Mouse (Mus musculus) hindbrain, postnatal 0 days (tissue): ENCODE measurements around the gene Rap1gds1. TPM values are rescaled to one million over a fixed set of nuclear protein-coding genes. Genes with fewer than 3 reads are reported as not detected.

Experiments
- ATAC-seq: fragments of 200-750 bp; cut with Nextera tagmentation; 2 replicates; pipeline ENCODE4 v1.8.0; 2017; ENCODE audit warnings: mild to moderate bottlenecking, moderate TSS enrichment, moderate library complexity
- DNase-seq: peaks from one replicate; pipeline ENCODE4 v3.0.0-alpha.2; 2015; ENCODE audit warnings: low spot score
- H3K27ac ChIP-seq: fragments of 300-500 bp; sonication (generic); 2 replicates; pipeline ENCODE4 v1.5.1; 2014; ENCODE audit warnings: mild to moderate bottlenecking
- H3K27me3 ChIP-seq: fragments of 300-500 bp; sonication (generic); 2 replicates; pipeline ENCODE4 v1.6.1; 2014; ENCODE audit warnings: low read length, mixed read lengths; ENCODE audit not compliant: insufficient read depth
- H3K36me3 ChIP-seq: fragments of 300-500 bp; sonication (generic); 2 replicates; pipeline ENCODE4 v1.6.1; 2014; ENCODE audit warnings: low read length, mixed read lengths; ENCODE audit not compliant: insufficient read depth
- H3K4me1 ChIP-seq: fragments of 300-500 bp; sonication (generic); 2 replicates; pipeline ENCODE4 v1.6.1; 2014; ENCODE audit warnings: antibody characterized with exemption, low read length, mixed read lengths; ENCODE audit not compliant: insufficient read depth
- H3K4me2 ChIP-seq: fragments of 300-500 bp; sonication (generic); 2 replicates; pipeline ENCODE4 v1.6.1; 2014; ENCODE audit warnings: low read depth, mild to moderate bottlenecking, low read length, moderate library complexity, mixed read lengths
- H3K4me3 ChIP-seq: fragments of 300-500 bp; sonication (generic); 2 replicates; pipeline ENCODE4 v1.5.1; 2014; ENCODE audit warnings: low read length
- H3K9ac ChIP-seq: fragments of 300-500 bp; sonication (generic); replicated peaks from 2 replicates; pipeline ENCODE4 v1.6.1; 2014; ENCODE audit warnings: mild to moderate bottlenecking, low read length, moderate library complexity, mixed read lengths
- H3K9me3 ChIP-seq: fragments of 300-500 bp; sonication (generic); 2 replicates; pipeline ENCODE4 v1.6.1; 2016; ENCODE audit warnings: low read length, mixed read lengths
- CTCF ChIP-seq: IDR thresholded peaks from 2 replicates; pipeline ENCODE4 v1.5.1; 2016; ENCODE audit warnings: antibody characterized with exemption, control low read depth, low read depth
- WGBS: fragments of 180-500 bp; shearing (Covaris S2); extraction: QIAGEN DNeasy Blood & Tissue Kit; methylation state at CpG from one replicate; pipeline ENCODE4 v1.1.7; 2014; 5-methylcytosine and 5-hydroxymethylcytosine counted together
- polyA plus RNA-seq: library from polyadenylated mRNA; unstranded; fragments of >200 nt; fragmentation: Nextera tagmentation; extraction: Ambion mirVana; gene quantifications from 2 replicates; pipeline ENCODE4 v1.2.1, GENCODE M21; 2015
- total RNA-seq: library from RNA; depleted of rRNA; stranded (reverse); fragments of >200 nt; gene quantifications from 2 replicates; pipeline ENCODE4 v1.2.3, GENCODE M21; 2014

The Rap1gds1 gene
- total and polyA plus RNA-seq, 2 experiments from 2014 or later: 90.6 to 107 TPM

- no peak for ATAC-seq
- no peak for TF ChIP-seq CTCF
- DNase-seq: no peak
- Histone ChIP-seq H3K4me3 (no peak overlapping the region), H3K27me3 (no peaks in the 10 kb centered on the region), H3K9ac (no peak overlapping the region), H3K36me3 (no peaks in the 10 kb centered on the region), H3K9me3 (no peaks in the 10 kb centered on the region), H3K4me1 (no peaks in the 10 kb centered on the region), H3K27ac (no peak overlapping the region), H3K4me2 (no peak overlapping the region)
- WGBS: 86% methylated on average over 5 of the region's 5 CpGs
These were observed 49.9 kb downstream of the Rap1gds1 start for GRCm38 (mm10) chr3:139025077-139025476.

- H3K9me3 ChIP-seq: no peaks in the 10 kb centered on the region
- no peaks in the 10 kb centered on the region for H3K27me3 ChIP-seq
- ATAC-seq: peak; percentile 89
- WGBS: 27% methylated on average over 8 of the region's 8 CpGs
- H3K9ac ChIP-seq: no peak overlapping the region
- no peak for TF ChIP-seq CTCF
- H3K4me3 ChIP-seq: no peak overlapping the region
- peak overlapping the region; percentile 13; the same call in 1 of the 2 replicates for H3K4me2 ChIP-seq
- peak; percentile 77 for DNase-seq
- H3K36me3 ChIP-seq: no peaks in the 10 kb centered on the region
- no peak overlapping the region for H3K27ac ChIP-seq
- H3K4me1 ChIP-seq: no peaks in the 10 kb centered on the region
These were observed 51.4 kb downstream of the Rap1gds1 start for GRCm38 (mm10) chr3:139023585-139023984.

GRCm38 (mm10) chr3:139012352-139012751 lies 62.6 kb downstream of the Rap1gds1 start:
- H3K36me3 ChIP-seq: peaks cover 3% of the 10 kb centered on the region; the same call in 1 of the 2 replicates
- no peaks in the 10 kb centered on the region for H3K27me3 ChIP-seq
- DNase-seq: no peak
- ATAC-seq: no peak
- H3K27ac ChIP-seq: no peak overlapping the region
- H3K9ac ChIP-seq: no peak overlapping the region
- H3K4me1 ChIP-seq: no peaks in the 10 kb centered on the region
- no peak overlapping the region for H3K4me3 ChIP-seq
- H3K9me3 ChIP-seq: no peaks in the 10 kb centered on the region
- H3K4me2 ChIP-seq: no peak overlapping the region
- WGBS: 84% methylated on average over 9 of the region's 9 CpGs
- no peak for TF ChIP-seq CTCF

GRCm38 (mm10) chr3:139005669-139006068 lies 69.3 kb downstream of the Rap1gds1 start:
- H3K27ac ChIP-seq: no peak overlapping the region
- no peak overlapping the region for H3K4me2 ChIP-seq
- no peak overlapping the region for H3K9ac ChIP-seq
- ATAC-seq: no peak
- TF ChIP-seq CTCF: no peak
- H3K4me3 ChIP-seq: no peak overlapping the region
- H3K27me3 ChIP-seq: no peaks in the 10 kb centered on the region
- H3K4me1 ChIP-seq: no peaks in the 10 kb centered on the region
- DNase-seq: no peak
- no peaks in the 10 kb centered on the region for H3K36me3 ChIP-seq
- no peaks in the 10 kb centered on the region for H3K9me3 ChIP-seq

GRCm38 (mm10) chr3:139002774-139003173 lies 72.2 kb downstream of the Rap1gds1 start:
- H3K4me2 ChIP-seq: no peak overlapping the region
- H3K4me1 ChIP-seq: no peaks in the 10 kb centered on the region
- H3K27me3 ChIP-seq: no peaks in the 10 kb centered on the region
- WGBS: 88% methylated on average over 6 of the region's 6 CpGs
- no peak for ATAC-seq
- no peak overlapping the region for H3K27ac ChIP-seq
- H3K4me3 ChIP-seq: no peak overlapping the region
- DNase-seq: no peak
- H3K9ac ChIP-seq: no peak overlapping the region
- no peak for TF ChIP-seq CTCF
- no peaks in the 10 kb centered on the region for H3K9me3 ChIP-seq
- H3K36me3 ChIP-seq: no peaks in the 10 kb centered on the region

GRCm38 (mm10) chr3:139000071-139000867 lies 74.7 kb downstream of the Rap1gds1 start:
- Histone ChIP-seq H3K4me3 (no peak overlapping the region), H3K9me3 (0 out of 2 replicates have a peak, but pooled peaks cover 3% of the 10 kb centered on the region), H3K27ac (no peak overlapping the region), H3K4me2 (no peak overlapping the region), H3K27me3 (no peaks in the 10 kb centered on the region), H3K36me3 (no peaks in the 10 kb centered on the region), H3K9ac (no peak overlapping the region), H3K4me1 (no peaks in the 10 kb centered on the region)
- 89% methylated on average over 9 of the region's 9 CpGs for WGBS
- DNase-seq: no peak
- TF ChIP-seq CTCF: no peak
- no peak for ATAC-seq

GRCm38 (mm10) chr3:138993473-138993872 lies 81.5 kb downstream of the Rap1gds1 start:
- 0 out of 2 replicates have a peak, but pooled peaks cover 3% of the 10 kb centered on the region for H3K9me3 ChIP-seq
- ATAC-seq (no peak), DNase-seq (no peak)
- TF ChIP-seq CTCF: no peak
- no peaks in the 10 kb centered on the region for H3K4me1 ChIP-seq
- no peaks in the 10 kb centered on the region for H3K36me3 ChIP-seq
- H3K4me2 ChIP-seq: no peak overlapping the region
- 58% methylated on average over 5 of the region's 5 CpGs for WGBS
- no peak overlapping the region for H3K4me3 ChIP-seq
- H3K9ac ChIP-seq: no peak overlapping the region
- H3K27me3 ChIP-seq: no peaks in the 10 kb centered on the region
- H3K27ac ChIP-seq: no peak overlapping the region
